Mouse (Mus musculus): ENCODE measurements around the gene Ube2a. TPM values are rescaled to one million over a fixed set of nuclear protein-coding genes. Genes with fewer than 3 reads are reported as not detected.
"Not testable (repeated sequence)": the region's sequence is repeated elsewhere in the genome, so short reads cannot be mapped to it uniquely, and the experiment has no call there.

The Ube2a gene
- polyA plus RNA-seq, 1 experiment from 2014 or later = 121 TPM

DNA sequence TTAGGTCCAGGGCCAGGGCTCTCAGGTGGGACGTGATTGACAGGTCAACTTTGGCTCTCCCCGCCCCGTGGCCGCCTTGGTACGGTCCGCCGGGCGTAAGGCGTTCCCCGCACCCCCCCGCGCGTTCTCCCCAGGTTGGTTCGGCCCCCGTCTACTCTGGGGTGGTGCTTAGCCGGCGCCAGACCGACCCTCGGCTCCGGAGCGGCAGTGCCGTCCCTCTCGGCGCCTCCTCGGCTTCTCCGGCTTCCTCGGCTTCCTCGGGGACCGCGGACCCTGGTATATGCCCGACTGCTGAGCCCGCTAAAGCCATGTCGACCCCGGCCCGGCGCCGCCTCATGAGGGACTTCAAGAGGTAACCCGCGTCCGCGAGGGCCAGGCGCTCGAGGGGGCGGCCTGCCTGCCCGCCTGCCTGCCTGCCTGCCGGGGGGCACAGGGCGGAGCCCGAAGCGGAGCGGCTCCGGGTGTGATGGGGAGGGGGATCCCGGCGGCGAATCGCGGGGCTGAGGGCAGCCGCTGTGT, 537 bp downstream of the Ube2a start:
- peak overlapping the region; percentile 7 for H3K27ac ChIP-seq (ENCODE audit: low read depth, low read length)
- WGBS = 21% methylated on average over 57 of the region's 57 CpGs
- H3K9me3 ChIP-seq (ENCODE audit: control insufficient read depth, low read length) = no peaks in the 10 kb centered on the region
- peak overlapping the region; percentile 55; the same call in 1 of the 2 replicates for H3K4me2 ChIP-seq (ENCODE audit: low read depth, low read length, severe bottlenecking)
- no peaks in the 10 kb centered on the region for H3K27me3 ChIP-seq (ENCODE audit: control insufficient read depth, insufficient read depth, low read length)
- peak; percentile 97 for ATAC-seq (replicated peaks; ENCODE audit: low FRiP score)
- peak; percentile 93 for DNase-seq (ENCODE audit: low spot score)
- H3K4me1 ChIP-seq (replicated peaks; ENCODE audit: control insufficient read depth, insufficient read depth, low read length) = no peaks in the 10 kb centered on the region
- H3K36me3 ChIP-seq (ENCODE audit: control insufficient read depth, insufficient read depth, low read length) = no peaks in the 10 kb centered on the region
- peak overlapping the region; percentile 69 for H3K9ac ChIP-seq (ENCODE audit: low read length)
- H3K4me3 ChIP-seq (ENCODE audit: low read depth, low read length) = peak overlapping the region; percentile 60

DNA sequence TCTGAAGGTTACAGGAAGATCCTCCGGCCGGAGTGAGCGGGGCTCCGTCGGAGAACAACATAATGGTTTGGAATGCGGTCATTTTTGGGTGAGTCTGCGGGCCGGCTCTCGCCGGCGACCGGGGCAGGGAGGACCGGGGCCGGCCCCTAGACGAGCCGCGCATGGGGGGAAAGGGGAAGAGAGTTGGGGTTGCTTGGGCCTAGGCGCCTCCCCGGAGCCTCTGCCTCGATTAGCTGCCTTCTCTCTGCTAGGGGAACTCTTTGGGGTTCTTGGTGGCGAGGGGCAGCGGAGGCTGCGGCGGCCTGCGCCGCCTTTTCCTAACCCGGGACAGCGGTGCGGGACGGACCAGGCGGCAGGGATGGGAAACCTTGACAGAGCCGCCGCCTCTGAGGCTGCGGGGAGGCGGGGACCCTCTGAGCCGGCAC, 1.0 kb downstream of the Ube2a start:
- Histone ChIP-seq H3K4me3 (ENCODE audit: low read depth, low read length) (peak overlapping the region; percentile 60), H3K36me3 (ENCODE audit: control insufficient read depth, insufficient read depth, low read length) (no peaks in the 10 kb centered on the region), H3K27me3 (ENCODE audit: control insufficient read depth, insufficient read depth, low read length) (no peaks in the 10 kb centered on the region), H3K27ac (ENCODE audit: low read depth, low read length) (peak overlapping the region; percentile 7; the same call in 1 of the 2 replicates), H3K4me1 (replicated peaks; ENCODE audit: control insufficient read depth, insufficient read depth, low read length) (no peaks in the 10 kb centered on the region), H3K9me3 (ENCODE audit: control insufficient read depth, low read length) (no peaks in the 10 kb centered on the region), H3K4me2 (ENCODE audit: low read depth, low read length, severe bottlenecking) (peak overlapping the region; percentile 55), H3K9ac (ENCODE audit: low read length) (peak overlapping the region; percentile 69)
- ATAC-seq (replicated peaks; ENCODE audit: low FRiP score) (peak; percentile 49), DNase-seq (ENCODE audit: low spot score) (no peak)
- 15% methylated on average over 36 of the region's 36 CpGs for WGBS

GRCm38 (mm10) chrX:36884719-36885118, 11.0 kb downstream of the Ube2a start:
- H3K9me3 ChIP-seq (ENCODE audit: control insufficient read depth, low read length) = no peaks in the 10 kb centered on the region; the same call in 1 of the 2 replicates
- no peaks in the 10 kb centered on the region for H3K27me3 ChIP-seq (ENCODE audit: control insufficient read depth, insufficient read depth, low read length)
- ATAC-seq (replicated peaks; ENCODE audit: low FRiP score) (no peak), DNase-seq (ENCODE audit: low spot score) (no peak)
- no peak overlapping the region for H3K4me3 ChIP-seq (ENCODE audit: low read depth, low read length)
- H3K4me1 ChIP-seq (replicated peaks; ENCODE audit: control insufficient read depth, insufficient read depth, low read length) = no peaks in the 10 kb centered on the region
- H3K36me3 ChIP-seq (ENCODE audit: control insufficient read depth, insufficient read depth, low read length) = no peaks in the 10 kb centered on the region
- WGBS = 81% methylated on average over 1 of the region's 1 CpGs
- H3K27ac ChIP-seq (ENCODE audit: low read depth, low read length) = no peak overlapping the region
- no peak overlapping the region for H3K4me2 ChIP-seq (ENCODE audit: low read depth, low read length, severe bottlenecking)
- no peak overlapping the region for H3K9ac ChIP-seq (ENCODE audit: low read length)

DNA sequence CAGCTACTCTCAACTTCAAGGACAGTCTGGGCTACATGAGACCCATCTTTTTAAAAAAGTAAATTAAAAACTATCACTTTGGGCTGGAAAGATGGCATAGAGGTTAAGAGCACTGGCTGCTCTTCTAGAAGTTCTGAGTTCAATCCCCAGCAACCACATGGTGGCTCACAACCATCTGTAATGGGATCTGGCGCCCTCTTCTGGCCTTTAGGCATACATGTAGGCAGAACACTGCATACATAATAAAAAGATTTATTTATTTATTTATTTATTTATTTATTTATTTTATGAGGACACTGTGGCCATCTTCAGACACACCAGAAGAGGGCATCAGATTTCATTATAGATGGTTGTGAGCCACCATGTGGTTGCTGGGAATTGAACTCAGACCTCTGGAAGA, 25.2 kb downstream of the Ube2a start:
- not testable (repeated sequence) for ATAC-seq (replicated peaks; ENCODE audit: low FRiP score); DNase-seq (ENCODE audit: low spot score); H3K4me3 ChIP-seq (ENCODE audit: low read depth, low read length); H3K4me2 ChIP-seq (ENCODE audit: low read depth, low read length, severe bottlenecking); H3K9me3 ChIP-seq (ENCODE audit: control insufficient read depth, low read length); H3K4me1 ChIP-seq (replicated peaks; ENCODE audit: control insufficient read depth, insufficient read depth, low read length); H3K9ac ChIP-seq (ENCODE audit: low read length); H3K27ac ChIP-seq (ENCODE audit: low read depth, low read length); H3K36me3 ChIP-seq (ENCODE audit: control insufficient read depth, insufficient read depth, low read length); H3K27me3 ChIP-seq (ENCODE audit: control insufficient read depth, insufficient read depth, low read length)
- 14% methylated on average over 1 of the region's 1 CpGs for WGBS

DNA sequence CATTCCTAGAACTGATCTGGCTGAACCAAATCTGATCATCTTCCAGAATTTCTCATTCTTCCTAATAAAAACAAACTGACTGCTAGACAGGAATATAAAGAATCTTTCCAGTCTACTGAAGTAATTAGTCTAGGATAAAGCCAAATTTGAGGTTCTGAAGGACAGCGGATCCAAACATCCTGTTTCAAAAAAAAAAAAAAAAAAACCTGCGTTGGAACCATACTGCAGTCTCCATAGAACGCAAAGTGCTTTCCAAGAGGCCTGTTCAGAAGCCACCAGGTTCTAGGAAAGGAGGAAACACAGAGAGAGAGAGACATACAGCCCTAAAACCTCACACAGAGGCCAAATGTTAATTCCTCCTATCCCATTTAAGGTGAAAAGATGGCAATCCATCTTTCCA, 28.0 kb downstream of the Ube2a start:
- Histone ChIP-seq H3K27me3 (ENCODE audit: control insufficient read depth, insufficient read depth, low read length) (no peaks in the 10 kb centered on the region), H3K4me3 (ENCODE audit: low read depth, low read length) (peak overlapping the region; percentile 51), H3K4me2 (ENCODE audit: low read depth, low read length, severe bottlenecking) (peak overlapping the region; percentile 59), H3K36me3 (ENCODE audit: control insufficient read depth, insufficient read depth, low read length) (no peaks in the 10 kb centered on the region), H3K9me3 (ENCODE audit: control insufficient read depth, low read length) (no peaks in the 10 kb centered on the region), H3K27ac (ENCODE audit: low read depth, low read length) (no peak overlapping the region), H3K4me1 (replicated peaks; ENCODE audit: control insufficient read depth, insufficient read depth, low read length) (no peaks in the 10 kb centered on the region), H3K9ac (ENCODE audit: low read length) (peak overlapping the region; percentile 66)
- ATAC-seq (replicated peaks; ENCODE audit: low FRiP score) (no peak), DNase-seq (ENCODE audit: low spot score) (no peak)
- WGBS = 47% methylated on average over 3 of the region's 3 CpGs

- ATAC-seq (replicated peaks; ENCODE audit: low FRiP score) (peak; percentile 79), DNase-seq (ENCODE audit: low spot score) (peak; percentile 59)
- H3K9me3 ChIP-seq (ENCODE audit: control insufficient read depth, low read length) = no peaks in the 10 kb centered on the region
- H3K4me3 ChIP-seq (ENCODE audit: low read depth, low read length) = peak within 1 kb of the TSS; percentile 51
- H3K27ac ChIP-seq (ENCODE audit: low read depth, low read length) = 0 out of 2 replicates have a peak within 1 kb of the TSS, but pooled peaks have one; percentile 37
- 18% methylated on average over 33 of the region's 47 CpGs for WGBS
- H3K4me1 ChIP-seq (replicated peaks; ENCODE audit: control insufficient read depth, insufficient read depth, low read length) = no peaks in the 10 kb centered on the region
- no peaks in the 10 kb centered on the region for H3K36me3 ChIP-seq (ENCODE audit: control insufficient read depth, insufficient read depth, low read length)
- no peaks in the 10 kb centered on the region for H3K27me3 ChIP-seq (ENCODE audit: control insufficient read depth, insufficient read depth, low read length)
- peak within 1 kb of the TSS; percentile 66 for H3K9ac ChIP-seq (ENCODE audit: low read length)
- H3K4me2 ChIP-seq (ENCODE audit: low read depth, low read length, severe bottlenecking) = peak within 1 kb of the TSS; percentile 59
Measured at GRCm38 (mm10) chrX:36902321-36903114, 28.8 kb downstream of the Ube2a start, which contains the start of gene Nkrf. Nkrf (minus strand) TSS chrX:36902899.

DNA sequence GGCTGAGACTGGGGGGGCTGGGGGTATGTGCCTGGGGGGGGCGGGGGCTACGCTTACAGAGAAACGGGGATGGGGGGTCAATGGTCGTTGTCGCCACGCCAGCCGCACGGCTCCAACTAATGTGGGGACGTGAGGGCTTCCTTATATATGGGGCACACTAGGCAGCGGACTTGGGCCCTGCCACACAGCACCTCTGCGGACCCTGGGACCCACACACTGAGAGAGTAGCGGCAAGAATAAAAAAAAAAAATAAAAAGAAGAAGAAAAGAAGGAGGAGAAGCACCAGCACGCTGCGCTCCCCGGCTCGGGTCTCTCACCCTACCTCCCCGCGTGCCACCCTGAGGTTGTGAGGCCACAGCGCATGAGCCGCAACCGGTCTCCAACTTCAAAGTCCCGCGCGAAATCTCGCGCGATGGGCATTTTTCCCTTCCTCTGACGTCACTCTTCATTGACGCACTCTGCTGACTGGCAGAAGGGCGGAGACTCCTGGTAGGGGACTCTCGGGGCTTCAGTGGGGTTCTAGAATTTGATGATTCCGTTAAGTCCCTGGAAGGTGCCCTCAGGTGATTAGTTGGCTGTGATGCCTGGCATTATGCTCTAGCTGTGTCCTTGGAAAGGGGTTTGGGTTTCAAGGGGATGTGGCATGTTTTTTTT, 29.5 kb downstream of the Ube2a start:
- 0 out of 2 replicates have a peak overlapping the region, but pooled peaks have one; percentile 37 for H3K27ac ChIP-seq (ENCODE audit: low read depth, low read length)
- DNase-seq (ENCODE audit: low spot score) = peak; percentile 91
- ATAC-seq (replicated peaks; ENCODE audit: low FRiP score) = peak; percentile 93
- H3K27me3 ChIP-seq (ENCODE audit: control insufficient read depth, insufficient read depth, low read length) = no peaks in the 10 kb centered on the region
- peak overlapping the region; percentile 66 for H3K9ac ChIP-seq (ENCODE audit: low read length)
- H3K36me3 ChIP-seq (ENCODE audit: control insufficient read depth, insufficient read depth, low read length) = no peaks in the 10 kb centered on the region
- H3K4me2 ChIP-seq (ENCODE audit: low read depth, low read length, severe bottlenecking) = peak overlapping the region; percentile 59
- no peaks in the 10 kb centered on the region for H3K4me1 ChIP-seq (replicated peaks; ENCODE audit: control insufficient read depth, insufficient read depth, low read length)
- H3K9me3 ChIP-seq (ENCODE audit: control insufficient read depth, low read length) = no peaks in the 10 kb centered on the region
- 17% methylated on average over 31 of the region's 32 CpGs for WGBS
- peak overlapping the region; percentile 51 for H3K4me3 ChIP-seq (ENCODE audit: low read depth, low read length)

DNA sequence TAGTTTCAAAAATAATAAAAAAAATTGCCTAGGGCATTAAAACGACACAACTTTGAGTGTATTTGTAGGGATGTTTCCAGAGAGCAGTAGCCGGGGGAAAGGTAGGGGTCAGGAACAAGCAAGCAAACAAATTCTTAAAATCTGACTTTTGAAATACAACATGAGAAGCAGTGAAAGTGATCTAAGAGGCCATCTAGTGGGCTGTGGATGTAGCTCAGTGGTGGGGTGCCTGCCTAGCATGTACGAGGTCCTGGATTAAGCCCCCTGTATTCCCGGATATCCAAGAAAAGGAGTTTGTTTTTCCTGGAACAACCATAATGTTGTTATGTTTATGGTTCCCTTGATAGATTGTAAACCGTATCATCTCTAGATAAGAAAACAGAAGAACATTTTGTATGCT, 32.8 kb downstream of the Ube2a start:
- 40% methylated on average over 5 of the region's 5 CpGs for WGBS
- Histone ChIP-seq H3K4me1 (replicated peaks; ENCODE audit: control insufficient read depth, insufficient read depth, low read length) (no peaks in the 10 kb centered on the region), H3K9ac (ENCODE audit: low read length) (no peak overlapping the region), H3K27me3 (ENCODE audit: control insufficient read depth, insufficient read depth, low read length) (no peaks in the 10 kb centered on the region), H3K36me3 (ENCODE audit: control insufficient read depth, insufficient read depth, low read length) (no peaks in the 10 kb centered on the region), H3K9me3 (ENCODE audit: control insufficient read depth, low read length) (no peaks in the 10 kb centered on the region), H3K4me3 (ENCODE audit: low read depth, low read length) (no peak overlapping the region), H3K4me2 (ENCODE audit: low read depth, low read length, severe bottlenecking) (no peak overlapping the region), H3K27ac (ENCODE audit: low read depth, low read length) (no peak overlapping the region)
- no peak for ATAC-seq (replicated peaks; ENCODE audit: low FRiP score)
- DNase-seq (ENCODE audit: low spot score) = no peak
